ENCODE assay signal across 11 mouse cellular contexts in the genomic region with DNA sequence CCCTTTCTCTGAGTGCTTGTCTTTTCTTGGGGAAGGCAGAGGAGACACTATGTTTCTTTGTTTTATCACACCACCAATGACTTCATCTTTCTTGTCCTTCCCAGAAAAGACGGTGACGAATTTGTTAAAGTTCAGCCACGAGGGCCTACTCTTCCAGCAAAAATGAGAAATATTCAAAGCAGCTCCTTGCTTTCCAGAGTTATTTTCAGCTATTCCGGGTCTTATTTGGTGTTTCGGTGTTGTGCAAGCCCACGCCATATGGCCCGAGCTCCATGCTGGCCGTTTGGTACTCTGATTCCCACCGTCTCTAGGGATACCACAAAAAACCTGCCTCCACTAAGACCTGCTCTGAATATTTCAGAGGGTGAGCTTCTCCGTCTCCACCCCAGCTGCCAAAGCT. TPM values are rescaled to one million over a fixed set of nuclear protein-coding genes. Genes with fewer than 3 reads are reported as not detected.
A peak's percentile ranks its signal among the peaks of the same experiment; 100 is the strongest.
DNase-seq lines count a peak whose midpoint lies in the region; ATAC-seq lines count a peak whose summit lies in the region.
"Had no signal": no experiment of that assay in that cellular context is flagged by ENCODE, and none has a peak within 500 bp of the region (broad histone marks: within the 10 kb centered on the region; RNA-seq: fewer than 3 reads in every experiment).

No protein-coding gene starts in this region.

- no peaks in the 10 kb centered on the region for H3K36me3 ChIP-seq in heart, embryonic 12.5 days
- H3K36me3 ChIP-seq in hindbrain, embryonic 13.5 days: no peaks in the 10 kb centered on the region
- H3K36me3 ChIP-seq: intestine, embryonic 15.5 days; neural tube, embryonic 12.5 days had no signal

- no peak overlapping the region for H3K9ac ChIP-seq in heart, embryonic 12.5 days
- no peak overlapping the region for H3K9ac ChIP-seq in hindbrain, embryonic 13.5 days
- H3K9ac ChIP-seq: intestine, embryonic 15.5 days; neural tube, embryonic 12.5 days had no signal

- H3K9me3 ChIP-seq in heart, embryonic 12.5 days (replicated peaks): no peaks in the 10 kb centered on the region; the same call in 1 of the 2 replicates
- no peaks in the 10 kb centered on the region for H3K9me3 ChIP-seq in hindbrain, embryonic 13.5 days
- H3K9me3 ChIP-seq: intestine, embryonic 15.5 days; neural tube, embryonic 12.5 days had no signal

- peak; percentile 93 for DNase-seq in heart, adult 11 months
- DNase-seq in right cerebral cortex, adult 2 months (ENCODE audit: low spot score in 2 of 2): peak; percentile 65 to 70
- DNase-seq in right cerebral cortex, postnatal 4 days: no peak
- no peak for DNase-seq in spleen, postnatal 36 days (ENCODE audit: low spot score in 2 of 2)
- DNase-seq in adrenal gland, postnatal 14 days: no peak
- DNase-seq in layer of hippocampus, postnatal 10 days (ENCODE audit: low spot score in 2 of 2): no peak

- peaks cover 23% of the 10 kb centered on the region for H3K4me1 ChIP-seq in heart, embryonic 12.5 days (replicated peaks)
- peaks cover 51% of the 10 kb centered on the region for H3K4me1 ChIP-seq in hindbrain, embryonic 13.5 days (replicated peaks)

- ATAC-seq in heart, embryonic 12.5 days (ENCODE audit: insufficient number of reproducible peaks, low FRiP score): no peak
- ATAC-seq in hindbrain, embryonic 13.5 days (ENCODE audit: low FRiP score): no peak
- ATAC-seq: intestine, embryonic 15.5 days had no signal

- peaks cover 38% of the 10 kb centered on the region for H3K27me3 ChIP-seq in heart, embryonic 12.5 days (replicated peaks)
- H3K27me3 ChIP-seq in hindbrain, embryonic 13.5 days: peaks cover 4% of the 10 kb centered on the region; the same call in 1 of the 2 replicates
- H3K27me3 ChIP-seq: intestine, embryonic 15.5 days had no signal

- WGBS in heart, embryonic 12.5 days: 62% methylated on average over 10 of the region's 10 CpGs
- 50% methylated on average over 10 of the region's 10 CpGs for WGBS in hindbrain, embryonic 13.5 days

- H3K4me2 ChIP-seq in heart, embryonic 12.5 days: no peak overlapping the region
- no peak overlapping the region for H3K4me2 ChIP-seq in hindbrain, embryonic 13.5 days
- H3K4me2 ChIP-seq: intestine, embryonic 15.5 days; neural tube, embryonic 12.5 days had no signal

- no peak overlapping the region for H3K4me3 ChIP-seq in heart, embryonic 12.5 days
- H3K4me3 ChIP-seq in hindbrain, embryonic 13.5 days: no peak overlapping the region
- H3K4me3 ChIP-seq: intestine, embryonic 15.5 days; neural tube, embryonic 12.5 days had no signal

- H3K27ac ChIP-seq in heart, embryonic 12.5 days (ENCODE audit: poor library complexity, severe bottlenecking): no peak overlapping the region
- H3K27ac ChIP-seq in hindbrain, embryonic 13.5 days: peak overlapping the region; percentile 30
- H3K27ac ChIP-seq: intestine, embryonic 15.5 days; macrophage; neural tube, embryonic 12.5 days had no signal

RNA-seq across cellular contexts. Expression of gene Rasgef1c, which starts 32.7 kb away (rescaled TPM):
- 0.18 and 0.19 TPM in 2 replicates for polyA plus RNA-seq in heart, embryonic 12.5 days (2016; fragmentation: Nextera tagmentation; extraction: Ambion mirVana)
- 14.4 and 16.5 TPM in 2 replicates for polyA plus RNA-seq in hindbrain, embryonic 13.5 days (2015; fragmentation: Nextera tagmentation; extraction: Ambion mirVana)
- 1.3 and 1.5 TPM in 2 replicates for total RNA-seq in adrenal gland, postnatal 14 days (2021)
- 1 to 10 TPM; 4.0 to 4.7 TPM for total RNA-seq in layer of hippocampus, postnatal 10 days (2021)
- polyA plus RNA-seq: macrophage had no signal

Comparison
In these comparisons a context has a peak if more than half of its experiments do, and no peak if none do; other contexts are left out.
1. DNase-seq: peak in heart, adult 11 months (single experiment) and right cerebral cortex, adult 2 months (2 of 2); none in right cerebral cortex, postnatal 4 days (single experiment), spleen, postnatal 36 days (0 of 2), adrenal gland, postnatal 14 days (single experiment) and layer of hippocampus, postnatal 10 days (0 of 2).